Mouse (Mus musculus) megakaryocyte progenitor cell, adult 5-6 weeks (primary cell): ENCODE measurements around the gene Adarb1. TPM values are rescaled to one million over a fixed set of nuclear protein-coding genes. Genes with fewer than 3 reads are reported as not detected.

Experiments
- ATAC-seq: replicated peaks from 2 replicates; pipeline ENCODE4 v1.8.0; 2016; ENCODE audit warnings: mild to moderate bottlenecking, moderate TSS enrichment, inconsistent platforms; ENCODE audit not compliant: poor library complexity
- total RNA-seq, 2 experiments: library from RNA; stranded (forward) in 1 of 2; stranded (reverse) in 1 of 2; fragments of 157-497, 149-512 nt in 1 of 2; fragments of 200-1000 nt in 1 of 2; gene quantifications; 2 replicates each; pipeline versions ENCODE4 v1.2.3 to v1.2.4; 2015 to 2017

Adarb1 gene
- total RNA-seq, 2 experiments from 2014 or later: 0.17 to 1.6 TPM

DNA sequence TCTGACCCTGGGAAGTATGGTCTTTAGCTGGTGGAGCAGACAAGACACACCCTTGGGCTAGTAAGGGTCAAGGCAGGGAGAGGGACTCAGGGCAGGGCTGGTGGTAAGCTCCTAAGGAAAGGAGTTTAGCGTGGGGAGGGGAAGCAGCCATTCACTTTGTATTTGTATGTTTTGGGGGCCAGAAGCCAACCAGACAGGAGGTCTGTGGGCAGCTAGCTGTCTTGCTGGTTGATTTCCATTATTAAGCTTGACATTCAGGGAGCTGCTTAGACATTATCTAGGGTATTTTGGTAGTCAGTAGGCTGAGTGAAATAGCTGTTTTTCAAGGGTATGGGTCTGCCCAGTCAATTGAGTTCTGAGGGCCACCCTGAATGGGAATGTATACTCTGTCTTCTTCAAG is 20.0 kb upstream of the Adarb1 start:
- no peak for ATAC-seq

DNA sequence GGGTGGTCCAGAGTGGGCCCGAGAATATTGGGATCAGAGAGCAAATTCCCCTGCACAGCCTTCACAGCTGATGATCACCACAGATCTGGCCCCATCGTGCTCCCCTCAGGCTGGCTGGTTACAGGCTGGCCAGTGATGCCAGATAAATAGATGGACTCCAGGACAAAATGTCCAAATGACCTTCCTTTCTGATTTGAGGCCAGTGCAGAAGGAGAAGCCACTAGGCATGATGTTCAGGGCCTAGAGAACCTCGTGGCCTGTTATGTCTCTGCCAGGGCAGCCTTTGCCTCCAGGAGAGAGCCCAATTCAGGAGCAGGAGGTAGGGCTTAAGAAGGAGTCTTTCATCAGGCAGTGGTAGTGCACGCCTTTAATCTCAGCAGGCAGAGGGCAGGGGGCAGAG is 17.3 kb upstream of the Adarb1 start:
- ATAC-seq: no peak

GRCm38 (mm10) chr10:77434457-77435151 is 16.5 kb upstream of the Adarb1 start:
- peak; percentile 23; the same call in 1 of the 2 replicates for ATAC-seq

DNA sequence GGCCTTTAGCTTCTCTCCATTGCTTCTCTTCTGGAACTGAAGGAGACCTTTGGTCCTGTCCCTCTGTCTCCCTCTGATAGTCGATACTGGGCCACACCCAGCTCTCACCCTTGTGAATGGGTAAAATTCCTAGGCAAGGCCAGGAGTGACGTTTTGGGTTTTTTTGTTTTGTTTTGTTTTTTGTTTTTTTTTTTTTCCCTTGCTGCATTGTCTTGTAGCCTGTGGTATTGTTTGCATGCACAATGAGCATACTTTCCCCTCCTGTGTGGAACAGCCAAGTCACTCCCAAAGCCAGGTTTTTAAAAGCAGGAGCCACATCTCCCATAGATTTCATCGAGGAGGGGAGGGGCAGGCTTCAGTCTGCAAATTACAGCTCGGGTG is 16.0 kb upstream of the Adarb1 start:
- ATAC-seq: no peak

- no peak for ATAC-seq
Measured at GRCm38 (mm10) chr10:77430771-77431170, 12.7 kb upstream of the Adarb1 start.

- ATAC-seq: no peak
Measured at GRCm38 (mm10) chr10:77429921-77430320, 11.9 kb upstream of the Adarb1 start.

DNA sequence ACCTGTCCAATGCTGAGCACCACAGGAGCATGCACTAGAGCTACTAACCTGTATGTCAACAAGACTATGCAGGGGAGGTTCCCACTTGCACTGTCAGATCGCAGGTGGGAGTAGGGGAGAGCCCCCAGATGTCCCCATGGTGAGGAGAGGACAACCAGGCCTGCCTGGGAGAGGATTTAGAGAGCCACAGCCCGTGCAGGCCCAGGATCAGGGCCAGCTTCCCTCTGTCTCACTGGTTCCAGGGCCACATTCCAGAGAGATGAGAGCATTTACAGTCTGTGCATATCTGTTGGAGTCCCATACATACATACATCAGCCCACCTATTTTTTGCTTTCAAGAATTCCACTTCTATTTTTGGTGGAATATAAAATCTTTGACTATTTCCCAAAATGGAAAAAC is 9.5 kb upstream of the Adarb1 start:
- no peak for ATAC-seq

- no peak for ATAC-seq
Measured at GRCm38 (mm10) chr10:77420190-77420589, 2.1 kb upstream of the Adarb1 start.

GRCm38 (mm10) chr10:77417240-77418102 is 599 bp downstream of the Adarb1 start:
- peak; percentile 21; the same call in 1 of the 2 replicates for ATAC-seq

DNA sequence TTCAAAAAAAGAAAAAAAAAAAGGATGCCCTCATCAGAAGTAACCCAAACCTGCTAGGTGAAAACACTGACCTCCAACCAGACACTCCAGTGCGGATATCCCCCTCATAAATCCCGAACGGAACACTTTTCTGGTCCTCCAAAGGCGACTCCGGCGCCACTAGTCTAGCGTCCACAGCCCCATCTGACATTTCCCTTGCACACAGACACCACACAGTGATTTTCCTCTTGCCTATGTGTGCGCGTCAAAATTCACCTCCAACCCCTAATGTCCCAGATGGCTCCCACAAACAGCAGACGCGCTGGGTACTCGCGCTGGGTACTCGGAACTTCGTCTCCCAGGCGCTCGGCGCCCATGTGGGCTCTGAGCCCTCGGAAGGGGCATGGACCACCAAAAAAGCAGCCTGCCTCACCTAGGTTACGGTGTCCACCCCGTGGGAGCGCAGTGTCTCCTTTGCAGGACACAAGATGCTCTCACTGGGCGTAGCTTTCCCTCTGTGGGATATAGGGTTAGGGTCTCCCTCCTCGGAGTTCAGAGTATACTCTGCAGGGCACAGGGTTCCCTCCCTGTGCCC is 1.3 kb downstream of the Adarb1 start:
- ATAC-seq: no peak

- no peak for ATAC-seq
Measured at GRCm38 (mm10) chr10:77415867-77416266, 2.2 kb downstream of the Adarb1 start.

DNA sequence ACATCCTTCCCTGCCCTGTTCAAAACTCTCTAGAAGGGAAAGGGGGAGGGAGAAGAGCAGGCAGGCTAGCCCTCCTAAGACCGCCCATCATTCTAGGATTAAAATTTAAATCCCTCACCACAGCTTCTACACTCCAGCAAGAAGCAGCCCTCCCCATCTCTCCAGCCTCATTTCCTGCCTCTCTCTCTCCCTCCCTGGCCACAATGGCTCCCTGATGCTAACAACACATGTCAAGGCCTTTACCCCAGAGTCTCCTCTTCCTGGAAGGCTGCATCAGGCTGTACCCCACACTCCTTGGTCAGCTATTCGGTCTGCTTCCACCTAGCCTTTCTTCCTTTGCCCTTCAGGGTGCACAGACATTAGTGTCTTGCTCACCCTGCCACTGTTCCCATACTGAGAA is 4.3 kb downstream of the Adarb1 start:
- no peak for ATAC-seq

DNA sequence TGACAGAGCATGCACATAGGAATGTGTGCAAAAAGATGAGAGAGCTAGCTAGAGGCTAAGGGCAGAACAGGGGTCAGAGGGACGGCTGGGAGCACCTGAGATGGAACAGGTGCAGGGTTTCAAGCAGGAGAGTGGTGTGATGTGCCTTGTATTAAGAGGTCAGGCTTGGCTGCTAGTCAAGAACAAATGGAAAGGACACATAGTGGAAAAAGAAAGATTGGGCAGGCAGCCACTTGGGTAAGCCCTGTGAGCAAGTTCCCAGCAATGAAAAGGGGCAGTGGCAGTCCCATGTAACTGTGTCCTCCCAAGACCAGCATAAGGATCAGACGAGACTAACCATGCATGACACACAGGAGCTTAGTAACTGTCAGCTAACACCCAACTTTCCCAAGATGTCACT is 8.9 kb downstream of the Adarb1 start:
- no peak for ATAC-seq

DNA sequence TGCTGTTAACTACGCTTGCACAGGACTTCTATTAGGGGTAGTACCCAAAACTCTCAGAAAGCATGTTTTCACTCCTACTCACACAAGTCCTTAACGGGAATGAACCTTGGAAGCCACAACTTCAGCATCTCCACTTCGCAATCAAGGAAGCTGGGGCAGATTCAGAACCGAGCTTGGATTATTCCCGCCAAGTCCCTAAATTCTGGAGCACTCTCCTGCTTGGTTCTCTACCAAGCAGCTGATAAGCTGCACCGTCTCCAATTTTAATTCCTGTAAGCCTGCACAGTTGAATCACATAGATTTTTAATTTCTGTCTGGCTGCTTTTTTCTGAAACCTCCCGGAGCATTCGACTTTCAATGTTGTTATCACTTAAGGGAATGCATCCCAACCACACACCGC is 9.8 kb downstream of the Adarb1 start:
- ATAC-seq: no peak

DNA sequence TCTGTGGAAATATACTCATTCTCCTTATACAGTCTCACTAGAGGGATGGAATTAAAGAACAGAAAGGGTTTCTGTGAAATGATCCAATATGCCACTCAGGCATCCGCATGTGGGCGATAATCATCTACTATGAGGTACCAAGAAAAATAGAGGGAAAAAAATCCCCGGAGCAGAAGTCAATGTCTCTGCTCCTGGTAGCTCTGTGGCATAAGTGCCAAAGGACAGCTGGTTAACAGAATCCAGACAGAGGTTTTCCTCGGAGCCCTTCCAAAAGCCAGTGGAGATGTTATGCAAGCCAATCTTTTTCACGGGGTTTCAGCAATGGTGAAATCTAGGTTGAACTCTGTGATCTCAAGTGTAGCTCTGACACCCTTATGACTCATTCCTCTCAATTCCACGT is 11.6 kb downstream of the Adarb1 start:
- no peak for ATAC-seq

DNA sequence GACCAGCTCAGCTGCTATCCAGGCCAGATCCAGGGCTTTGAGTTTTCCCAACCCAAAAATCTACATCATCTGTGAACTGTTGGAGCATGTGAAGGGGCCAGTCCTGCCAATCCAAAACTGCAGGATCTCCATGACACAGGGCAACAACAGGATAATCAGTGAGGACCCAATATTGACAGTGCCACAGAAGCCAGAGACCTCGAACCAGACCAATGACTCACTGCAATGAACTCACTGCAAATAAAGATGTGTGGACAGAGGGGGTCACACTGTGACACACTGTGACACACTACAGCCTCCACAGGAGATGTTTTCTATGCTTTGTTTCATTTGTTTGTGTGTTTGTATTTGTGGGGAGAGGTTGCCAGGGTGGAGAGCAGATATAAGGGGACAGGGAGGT is 15.6 kb downstream of the Adarb1 start:
- no peak for ATAC-seq

DNA sequence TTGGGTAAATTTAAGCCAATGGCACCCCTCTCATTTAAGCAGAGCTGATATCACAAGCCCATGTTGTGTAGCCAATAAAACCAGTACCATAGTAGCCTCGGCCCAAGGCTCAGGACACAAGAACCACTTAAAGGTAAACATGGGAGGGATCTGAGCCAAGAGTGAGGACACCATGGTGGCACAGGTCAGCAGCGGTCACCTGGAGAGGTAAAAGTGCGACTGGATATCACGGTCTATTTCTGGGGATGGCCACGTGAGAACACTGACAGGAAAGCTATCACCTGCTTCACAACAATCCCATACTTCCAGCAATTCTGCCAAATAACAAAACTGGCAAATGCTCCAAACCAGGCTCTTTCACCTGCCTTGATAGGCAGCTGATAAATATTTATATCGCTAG is 17.0 kb downstream of the Adarb1 start:
- no peak for ATAC-seq

GRCm38 (mm10) chr10:77399938-77400337 is 18.1 kb downstream of the Adarb1 start:
- ATAC-seq: no peak

GRCm38 (mm10) chr10:77398082-77398481 is 20.0 kb downstream of the Adarb1 start:
- peak; percentile 34; the same call in 1 of the 2 replicates for ATAC-seq

DNA sequence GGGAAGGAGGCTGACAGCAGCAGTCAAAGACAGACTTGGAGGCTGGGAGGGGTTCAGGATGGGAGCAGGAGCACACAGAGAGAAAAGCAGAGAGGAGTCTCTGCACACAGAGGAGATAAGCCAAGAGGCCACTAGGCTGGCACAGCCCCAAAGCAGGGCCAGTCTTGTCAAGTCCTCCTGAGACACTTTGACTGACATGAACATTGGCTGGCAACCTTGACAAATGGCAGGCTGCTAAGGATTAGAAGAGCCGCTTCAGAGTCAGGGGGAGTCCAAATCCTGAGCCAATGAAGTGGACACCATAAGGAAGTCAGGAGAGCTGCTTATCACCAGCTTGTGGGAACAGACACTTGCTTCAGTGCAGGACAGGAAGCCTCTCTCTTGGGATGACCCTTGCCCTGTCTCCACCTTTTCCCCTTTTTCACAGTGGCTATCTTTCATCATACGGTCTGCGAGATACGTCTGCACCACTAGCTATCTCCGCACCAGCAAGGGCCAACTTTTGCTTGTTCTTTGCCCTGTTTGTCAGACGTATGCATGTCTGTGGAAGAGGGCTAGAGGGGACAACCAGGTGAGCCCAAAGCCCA is 20.9 kb downstream of the Adarb1 start:
- ATAC-seq: peak; percentile 34; the same call in 1 of the 2 replicates

DNA sequence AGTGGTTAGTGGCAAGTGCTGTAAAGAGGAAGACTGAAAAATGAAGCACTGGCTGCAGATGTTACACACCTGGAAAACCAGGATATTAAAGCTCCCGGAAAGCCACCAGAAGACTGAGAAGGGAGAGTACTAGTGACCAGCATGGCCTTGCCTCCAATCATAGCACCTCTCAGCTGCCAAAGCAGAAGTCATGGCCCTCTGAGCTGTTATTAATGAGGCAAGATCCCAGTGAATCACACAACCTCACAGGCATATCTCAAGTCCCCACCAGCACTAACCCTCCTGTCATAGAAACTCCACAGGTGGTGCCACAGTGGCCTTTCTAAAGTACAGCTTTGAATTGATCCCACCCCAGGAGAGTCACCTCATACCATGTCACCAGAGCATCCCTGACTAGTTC is 22.1 kb downstream of the Adarb1 start:
- no peak for ATAC-seq

DNA sequence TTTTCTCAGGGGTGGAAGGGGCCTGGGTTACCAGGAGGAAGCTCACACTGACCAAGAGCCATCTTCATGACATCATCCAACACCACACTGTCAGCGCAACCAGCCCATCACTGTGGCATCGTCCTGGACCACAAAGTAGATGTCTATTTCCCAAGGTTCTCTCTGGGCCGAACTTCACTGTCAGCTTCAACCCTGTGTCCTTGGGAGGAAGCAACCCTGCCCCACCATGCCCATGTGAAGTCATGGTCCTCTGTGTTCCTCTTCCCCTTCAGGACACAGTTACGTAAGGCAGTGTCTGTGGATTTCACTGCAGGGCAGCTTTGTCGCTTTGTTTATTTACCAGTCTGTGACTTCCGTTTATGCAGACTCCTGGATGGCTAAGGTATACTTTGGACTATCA is 27.0 kb downstream of the Adarb1 start:
- ATAC-seq: no peak
